Mouse (Mus musculus): ENCODE measurements at regions not wholly inside any gene's neighbourhood (a gene's known extent, or its start where the extent isn't known, plus 50 kb on each side); places are given as distances from the start of the nearest gene placed in this dataset.

- no peak for DNase-seq (ENCODE audit: extremely low spot score)
These were observed 156.7 kb upstream of the Gm5148 start for GRCm38 (mm10) chr3:37881016-37881415.

DNA sequence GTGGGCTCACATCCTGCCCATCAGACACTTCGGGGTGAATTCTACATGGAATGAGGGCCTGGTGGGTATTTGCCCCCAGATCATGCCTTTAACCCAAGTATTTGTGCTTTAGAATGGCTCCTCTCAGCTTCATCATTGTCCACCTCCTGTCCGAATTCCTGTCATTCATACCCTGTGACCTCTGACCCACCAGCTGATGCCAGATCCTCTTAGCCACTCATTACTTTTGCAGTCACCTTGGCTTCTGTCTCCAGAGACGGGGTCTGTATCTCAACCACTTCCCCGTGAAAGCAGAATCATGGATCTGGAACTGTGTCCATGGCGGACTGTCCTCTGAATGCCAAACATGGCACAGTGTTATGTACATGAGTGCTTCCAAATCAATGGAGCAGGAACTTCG, 154.8 kb upstream of the Gm5148 start:
- DNase-seq (ENCODE audit: extremely low spot score), result no peak

- DNase-seq (ENCODE audit: extremely low spot score), result no peak
These were observed 151.9 kb upstream of the Gm5148 start for GRCm38 (mm10) chr3:37876016-37876765.

DNA sequence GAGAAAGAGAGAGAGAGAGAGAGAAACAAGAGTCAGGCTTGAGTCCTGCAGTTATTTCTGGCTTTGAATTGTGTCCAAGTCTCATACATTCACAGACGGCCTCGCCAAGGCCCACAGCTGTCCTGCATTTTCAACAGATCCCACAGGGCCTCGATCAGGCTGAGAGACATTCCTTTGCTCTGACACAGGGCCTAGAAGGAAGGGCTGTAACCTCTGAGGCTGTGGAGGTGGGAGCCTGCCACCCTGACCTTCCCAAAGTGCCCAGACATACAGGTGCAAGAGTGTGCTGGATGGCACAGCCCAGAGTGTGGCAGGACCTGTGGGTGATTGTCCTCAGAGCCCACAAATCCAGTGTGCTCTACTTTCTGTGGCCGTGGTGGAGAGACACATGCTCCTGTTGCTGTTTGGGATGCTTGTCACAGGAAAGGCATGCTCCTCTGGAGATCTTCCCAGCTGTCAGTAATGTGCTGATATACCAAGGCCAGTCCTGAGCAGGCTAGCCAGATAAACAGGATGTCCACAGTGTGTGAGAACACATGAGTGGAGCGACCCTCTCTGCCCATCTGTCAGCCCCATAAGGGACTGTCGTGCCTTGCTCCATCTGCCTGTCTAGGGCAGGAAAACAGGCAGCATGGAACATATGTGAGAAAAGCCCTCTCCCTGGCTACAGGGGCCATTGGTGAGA, 151.2 kb upstream of the Gm5148 start:
- DNase-seq (ENCODE audit: extremely low spot score), result no peak

DNA sequence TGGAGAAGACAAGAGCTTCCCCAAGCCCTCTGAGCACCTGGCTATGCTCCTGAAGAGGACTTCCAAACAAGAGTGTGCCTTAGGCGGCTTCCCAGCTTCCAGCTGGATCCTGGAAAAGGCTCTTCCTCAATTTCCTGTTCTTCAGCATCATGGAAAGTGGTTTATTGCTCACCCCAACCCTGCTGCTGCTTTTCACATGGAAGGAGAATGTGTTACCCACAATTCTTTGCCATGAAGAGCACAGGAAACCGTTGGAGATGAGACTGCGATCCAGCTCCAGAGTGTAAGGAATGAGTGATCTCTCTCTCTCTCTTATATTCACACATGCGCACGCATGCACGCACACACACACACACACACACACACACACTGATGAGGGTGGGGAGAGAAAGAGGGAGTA, 150.6 kb upstream of the Gm5148 start:
- no peak for DNase-seq (ENCODE audit: extremely low spot score)

DNA sequence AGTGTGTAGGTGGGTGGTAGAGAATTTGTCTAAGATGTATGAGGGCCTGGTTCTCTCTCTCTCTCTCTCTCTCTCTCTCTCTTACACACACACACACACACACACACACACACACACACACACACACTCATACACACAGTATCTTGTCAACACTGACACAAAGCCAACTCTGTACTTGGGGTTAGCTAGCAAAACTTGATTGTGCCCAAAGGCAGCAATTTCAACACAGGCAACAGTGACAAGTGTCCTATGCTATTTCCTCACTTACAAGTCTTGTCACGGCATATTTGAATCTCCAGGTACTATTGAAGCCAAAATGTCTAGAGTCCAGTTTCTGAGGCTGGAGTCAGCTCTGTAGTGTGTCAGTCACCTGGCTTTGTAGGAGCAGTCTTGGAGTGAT, 150.1 kb upstream of the Gm5148 start:
- DNase-seq (ENCODE audit: extremely low spot score), result no peak

- no peak for DNase-seq (ENCODE audit: extremely low spot score)
These were observed 148.0 kb upstream of the Gm5148 start for GRCm38 (mm10) chr3:37872329-37872728.

- no peak for DNase-seq (ENCODE audit: extremely low spot score)
These were observed 146.8 kb upstream of the Gm5148 start for GRCm38 (mm10) chr3:37871076-37871475.

DNA sequence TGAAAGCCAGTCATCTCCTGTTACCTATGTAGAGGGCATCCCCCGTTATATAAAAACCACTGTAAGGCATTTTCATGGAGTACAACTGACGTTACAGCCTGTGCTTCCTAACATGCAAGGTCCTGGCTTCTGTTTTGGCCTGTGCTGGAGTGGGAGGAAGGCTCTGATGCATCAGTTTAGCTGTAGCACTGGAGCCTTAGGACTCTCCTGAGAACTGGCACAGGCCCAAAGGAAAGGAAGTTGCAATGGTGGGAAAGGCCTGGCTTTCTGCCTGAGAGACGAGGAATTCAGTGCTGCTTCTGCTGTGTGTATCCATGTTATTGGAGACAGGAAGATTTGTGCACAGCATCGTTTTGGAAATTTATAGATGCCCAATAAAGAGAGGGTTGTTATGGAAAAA, 144.2 kb upstream of the Gm5148 start:
- DNase-seq (ENCODE audit: extremely low spot score), result no peak

GRCm38 (mm10) chr3:37862756-37863155, 138.5 kb upstream of the Gm5148 start:
- DNase-seq (ENCODE audit: extremely low spot score), result no peak

GRCm38 (mm10) chr3:37860715-37861461, 136.6 kb upstream of the Gm5148 start:
- no peak for DNase-seq (ENCODE audit: extremely low spot score)

GRCm38 (mm10) chr3:37860034-37860714, 135.9 kb upstream of the Gm5148 start:
- no peak for DNase-seq (ENCODE audit: extremely low spot score)

DNA sequence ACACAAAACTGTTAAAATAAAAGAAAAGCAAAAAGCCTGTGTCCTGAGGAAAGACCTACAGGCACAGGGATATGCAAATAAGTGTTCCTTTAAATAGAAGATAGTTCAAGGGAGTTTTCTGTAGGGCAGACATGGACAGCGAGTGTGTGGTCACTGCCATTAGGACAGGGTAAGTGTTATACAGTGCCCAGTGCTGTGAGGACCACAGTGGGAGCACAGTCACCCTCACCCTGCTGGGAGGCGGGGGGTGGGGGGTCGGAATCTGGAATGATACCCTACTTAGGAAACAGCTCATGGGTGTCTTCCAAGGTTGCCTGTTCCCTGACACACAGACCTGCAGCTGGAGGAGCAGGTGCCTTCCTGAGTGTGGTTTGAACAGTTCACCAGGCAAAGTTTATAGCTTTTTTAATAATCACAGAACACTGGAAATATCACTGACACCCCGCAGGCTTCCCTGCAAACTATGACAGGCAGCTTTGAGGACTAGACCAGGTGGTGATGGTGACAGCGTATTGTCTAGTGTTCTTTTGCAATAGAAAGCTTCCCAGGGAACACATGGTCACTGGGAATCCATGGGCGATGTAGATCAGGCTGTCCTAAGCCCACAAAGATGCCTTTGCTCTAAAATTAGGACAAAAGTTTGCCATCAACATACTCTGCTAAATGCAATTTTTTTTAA, 134.5 kb upstream of the Gm5148 start:
- no peak for DNase-seq (ENCODE audit: extremely low spot score)

GRCm38 (mm10) chr3:37846191-37847003, 122.1 kb upstream of the Gm5148 start:
- no peak for DNase-seq (ENCODE audit: extremely low spot score)

GRCm38 (mm10) chr3:37845313-37846023, 121.2 kb upstream of the Gm5148 start:
- DNase-seq (ENCODE audit: extremely low spot score), result no peak

- no peak for DNase-seq (ENCODE audit: extremely low spot score)
These were observed 120.5 kb upstream of the Gm5148 start for GRCm38 (mm10) chr3:37844731-37845312.

GRCm38 (mm10) chr3:37842289-37842688, 118.0 kb upstream of the Gm5148 start:
- DNase-seq (ENCODE audit: extremely low spot score), result no peak

DNA sequence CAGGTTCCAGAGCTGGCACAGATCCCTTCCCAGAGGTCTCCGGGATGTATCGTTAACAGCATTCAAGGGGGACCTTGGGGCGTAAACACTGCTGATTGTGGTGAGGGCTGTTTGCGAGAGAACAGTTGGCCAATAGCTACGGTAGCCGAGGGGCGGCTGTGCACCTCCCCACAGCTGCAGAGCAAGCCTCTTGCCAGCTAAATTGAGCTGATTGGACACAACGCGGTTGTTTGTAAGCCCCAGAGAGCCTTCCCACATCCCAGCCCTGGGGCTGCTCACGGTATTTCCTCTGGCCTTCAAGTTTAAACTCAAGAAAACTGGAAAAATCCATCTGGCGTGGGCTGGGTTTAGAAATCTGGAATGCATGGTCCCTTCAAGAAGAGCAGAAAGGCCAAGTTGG, 114.6 kb upstream of the Gm5148 start:
- no peak for DNase-seq (ENCODE audit: extremely low spot score)

- DNase-seq (ENCODE audit: extremely low spot score), result no peak
These were observed 112.5 kb upstream of the Gm5148 start for GRCm38 (mm10) chr3:37836749-37837148.

DNA sequence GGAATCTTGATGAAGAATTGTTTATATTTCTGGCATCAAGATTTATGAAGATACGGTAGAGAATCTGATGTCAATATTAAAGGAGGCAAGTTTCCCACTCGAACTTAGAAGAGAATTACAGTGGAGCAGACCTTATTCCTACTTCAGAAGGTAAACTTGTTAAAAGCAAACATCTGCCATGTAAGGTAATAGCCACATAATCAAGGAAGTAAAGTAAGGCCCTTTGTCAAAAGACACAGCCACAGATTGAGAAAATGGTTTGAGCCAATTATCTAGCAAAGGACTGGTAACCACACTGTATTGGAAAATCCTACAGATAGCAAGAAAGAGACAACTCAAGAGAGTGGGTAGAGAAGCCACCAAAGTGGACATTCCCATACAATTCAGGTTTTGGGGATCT, 111.4 kb upstream of the Gm5148 start:
- DNase-seq (ENCODE audit: extremely low spot score), result no peak

All from embryo, embryonic 9.5 days (tissue).